12 mouse cellular contexts compared by ENCODE assay signal in the genomic region with DNA sequence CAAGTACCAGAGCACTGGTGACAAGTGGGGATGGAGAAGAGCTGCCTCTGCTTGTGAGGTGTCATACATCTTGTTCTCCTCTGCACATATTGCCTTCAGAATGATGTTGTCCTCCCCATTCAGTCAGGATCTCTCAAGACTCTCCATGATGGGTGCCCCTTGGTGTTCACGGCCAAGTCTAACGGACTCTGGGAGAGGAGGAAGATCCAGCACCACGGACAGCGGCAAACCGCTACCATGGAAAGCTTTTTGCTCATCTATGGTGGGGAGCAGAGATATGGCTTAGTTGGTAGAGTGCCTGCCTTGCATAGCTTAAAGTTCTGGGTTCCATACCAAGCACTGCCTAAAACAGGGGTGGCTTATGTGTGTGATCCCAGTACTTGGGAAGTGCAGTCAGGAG. TPM values are rescaled to one million over a fixed set of nuclear protein-coding genes. Genes with fewer than 3 reads are reported as not detected.
DNase-seq lines count a peak whose midpoint lies in the region; ATAC-seq and TF ChIP-seq lines count a peak whose summit lies in the region.
"Had no signal": no experiment of that assay in that cellular context is flagged by ENCODE, and none has a peak within 500 bp of the region (broad histone marks: within the 10 kb centered on the region; RNA-seq: fewer than 3 reads in every experiment).

No protein-coding gene starts in this region.

- DNase-seq in kidney, postnatal 0 days (ENCODE audit: low spot score) = peak; percentile 72
- DNase-seq in MEL (ENCODE audit: low read depth, low spot score) = peak; percentile 61
- peak; percentile 80 for DNase-seq in embryo, embryonic 10 days (ENCODE audit: low spot score)
- peak; percentile 63 for DNase-seq in mesoderm, embryonic 11.5 days (ENCODE audit: low read depth, low spot score)
- DNase-seq in ovary, adult 18-20 months (ENCODE audit: low spot score) = no peak
- DNase-seq in urinary bladder, adult 2 months (ENCODE audit: low spot score) = no peak
- DNase-seq: gastrocnemius, postnatal 25 days; lung, postnatal 36 days had no signal

- 42% methylated on average over 5 of the region's 5 CpGs for WGBS in kidney, postnatal 0 days
- WGBS in kidney, embryonic 16.5 days = 36% methylated on average over 5 of the region's 5 CpGs

- TF ChIP-seq RAD21 in MEL (IDR thresholded peaks at IDR 0.05; ENCODE audit: low read depth, low read length) = no peak

- H3K4me3 ChIP-seq in kidney, postnatal 0 days (replicated peaks; ENCODE audit: low read depth, low read length) = no peak overlapping the region
- no peak overlapping the region for H3K4me3 ChIP-seq in kidney, embryonic 16.5 days (ENCODE audit: low read length)
- H3K4me3 ChIP-seq in MEL (ENCODE audit: control insufficient read depth in 1 of 2, insufficient read depth in 1 of 2, low read depth in 2 of 2, low read length in 2 of 2) = no peak overlapping the region
- H3K4me3 ChIP-seq: erythroblast, embryonic 14.5 days; limb, embryonic 12.5 days had no signal

- no peaks in the 10 kb centered on the region for H3K9me3 ChIP-seq in kidney, postnatal 0 days (replicated peaks; ENCODE audit: low read length)
- H3K9me3 ChIP-seq in kidney, embryonic 16.5 days (ENCODE audit: low read length) = no peaks in the 10 kb centered on the region
- H3K9me3 ChIP-seq in MEL (replicated peaks; ENCODE audit: insufficient read depth, low read length) = no peaks in the 10 kb centered on the region
- H3K9me3 ChIP-seq: limb, embryonic 12.5 days had no signal

- no peak for ATAC-seq in kidney, postnatal 0 days (replicated peaks; ENCODE audit: low FRiP score, low read depth)
- ATAC-seq in kidney, embryonic 16.5 days (ENCODE audit: low FRiP score, low TSS enrichment) = no peak

- no peak overlapping the region for H3K9ac ChIP-seq in kidney, postnatal 0 days (ENCODE audit: low read depth, low read length)
- no peak overlapping the region for H3K9ac ChIP-seq in kidney, embryonic 16.5 days (replicated peaks; ENCODE audit: low read length)
- H3K9ac ChIP-seq in MEL (ENCODE audit: control insufficient read depth, low read depth, low read length, poor library complexity, severe bottlenecking) = no peak overlapping the region
- H3K9ac ChIP-seq: limb, embryonic 12.5 days had no signal

- no peaks in the 10 kb centered on the region; the same call in 1 of the 2 replicates for H3K27me3 ChIP-seq in kidney, postnatal 0 days (ENCODE audit: insufficient read depth, low read length)
- peaks cover 14% of the 10 kb centered on the region for H3K27me3 ChIP-seq in kidney, embryonic 16.5 days (ENCODE audit: insufficient read depth, low read length)
- no peaks in the 10 kb centered on the region for H3K27me3 ChIP-seq in MEL (ENCODE audit: control insufficient read depth in 1 of 2, insufficient read depth in 2 of 2, low read length in 2 of 2)

- no peak overlapping the region for H3K4me2 ChIP-seq in kidney, postnatal 0 days (ENCODE audit: low read length)
- H3K4me2 ChIP-seq in kidney, embryonic 16.5 days (replicated peaks; ENCODE audit: low read depth, low read length) = no peak overlapping the region
- H3K4me2 ChIP-seq: limb, embryonic 12.5 days had no signal

- no peaks in the 10 kb centered on the region for H3K36me3 ChIP-seq in kidney, postnatal 0 days (ENCODE audit: insufficient read depth, low read length)
- H3K36me3 ChIP-seq in kidney, embryonic 16.5 days (ENCODE audit: insufficient read depth, low read length) = no peaks in the 10 kb centered on the region
- no peaks in the 10 kb centered on the region for H3K36me3 ChIP-seq in MEL (ENCODE audit: control insufficient read depth in 1 of 2, insufficient read depth in 2 of 2, low read length in 2 of 2)
- H3K36me3 ChIP-seq: limb, embryonic 12.5 days had no signal

- no peak for TF ChIP-seq EP300 in MEL (IDR thresholded peaks at IDR 0.05; ENCODE audit: low read depth in 1 of 2, low read length in 2 of 2)

- no peak for TF ChIP-seq CTCF in kidney, postnatal 0 days (IDR thresholded peaks at IDR 0.05; ENCODE audit: low read depth)
- no peak for TF ChIP-seq CTCF in MEL (IDR thresholded peaks at IDR 0.05 in 2 of 3, conservative IDR thresholded peaks at IDR 0.05 in 1 of 3; ENCODE audit: control insufficient read depth in 1 of 3, insufficient read depth in 1 of 3, low read depth in 2 of 3, low read length in 3 of 3, poor library complexity in 1 of 3, severe bottlenecking in 1 of 3)

- no peak for TF ChIP-seq POLR2A in MEL (IDR thresholded peaks at IDR 0.05; ENCODE audit: control insufficient read depth in 1 of 2, insufficient read depth in 1 of 2, low read depth in 1 of 2, low read length in 2 of 2, poor library complexity in 1 of 2)

- H3K4me1 ChIP-seq in kidney, postnatal 0 days (replicated peaks; ENCODE audit: insufficient read depth, low read length) = no peaks in the 10 kb centered on the region
- peaks cover 3% of the 10 kb centered on the region; the same call in 1 of the 2 replicates for H3K4me1 ChIP-seq in kidney, embryonic 16.5 days (ENCODE audit: insufficient read depth, low read length)
- H3K4me1 ChIP-seq in MEL (ENCODE audit: control insufficient read depth in 1 of 2, insufficient read depth in 2 of 2, low read length in 2 of 2) = no peaks in the 10 kb centered on the region

- no peaks in the 10 kb centered on the region for H3K79me2 ChIP-seq in MEL (ENCODE audit: control insufficient read depth, insufficient read depth, low read length, poor library complexity)

- no peak overlapping the region for H3K27ac ChIP-seq in kidney, postnatal 0 days
- no peak overlapping the region for H3K27ac ChIP-seq in kidney, embryonic 16.5 days (ENCODE audit: low read length)
- H3K27ac ChIP-seq in MEL (ENCODE audit: control insufficient read depth, low read depth, low read length) = no peak overlapping the region
- H3K27ac ChIP-seq: limb, embryonic 12.5 days had no signal

TF ChIP-seq in MEL, 35 proteins besides CTCF, POLR2A, EP300 and RAD21:
- no peak for TF ChIP-seq MYC (IDR thresholded peaks at IDR 0.05; ENCODE audit: low read depth, low read length)
- no peak for TF ChIP-seq ZC3H11A (IDR thresholded peaks at IDR 0.05; ENCODE audit: low read depth, low read length)
- TF ChIP-seq E2F4 (IDR thresholded peaks at IDR 0.05; ENCODE audit: borderline replicate concordance, low read depth, low read length) = no peak

RNA-seq across cellular contexts. Expression of gene Cacng4, which starts 22.8 kb away (rescaled TPM):
- polyA plus RNA-seq in kidney, postnatal 0 days (2015; fragmentation: Nextera tagmentation; extraction: Ambion mirVana) = 0.74 and 1.3 TPM in 2 replicates
- 2.3 and 2.5 TPM in 2 replicates for polyA plus RNA-seq in kidney, embryonic 16.5 days (2015; fragmentation: Nextera tagmentation; extraction: Ambion mirVana)
- not detected in 2 replicates for total RNA-seq in MEL (2012; rRNA removed)
- polyA plus RNA-seq in MEL (2012; ENCODE audit: insufficient read depth in 1 of 2, insufficient read length in 2 of 2, low read depth in 1 of 2, low replicate concordance in 2 of 2, missing spikeins in 1 of 2) = not detected
- polyA plus RNA-seq in urinary bladder, adult 2 months (2012; rRNA removed) = 0.38 and 0.45 TPM in 2 replicates
- total RNA-seq: hematopoietic stem cell, adult 5-6 weeks had no signal
- polyA plus RNA-seq: erythroblast, embryonic 14.5 days had no signal

Comparison
In these comparisons a context has a peak if more than half of its experiments do, and no peak if none do; other contexts are left out.
1. DNase-seq: peak in kidney, postnatal 0 days (single experiment), MEL (single experiment), embryo, embryonic 10 days (single experiment) and mesoderm, embryonic 11.5 days (single experiment); none in ovary, adult 18-20 months (single experiment) and urinary bladder, adult 2 months (single experiment).